Mouse (Mus musculus): ENCODE measurements around the gene Tardbp. TPM values are rescaled to one million over a fixed set of nuclear protein-coding genes. Genes with fewer than 3 reads are reported as not detected.

Gene Tardbp
- polyA plus RNA-seq, 1 experiment from 2014 or later: 223 TPM

- no peak for ATAC-seq (ENCODE audit: low read depth)
- no peak overlapping the region for H3K9ac ChIP-seq
- 0 out of 2 replicates have a peak, but pooled peaks cover 5% of the 10 kb centered on the region for H3K27me3 ChIP-seq
- no peaks in the 10 kb centered on the region for H3K9me3 ChIP-seq
- H3K36me3 ChIP-seq: no peaks in the 10 kb centered on the region
- peaks cover 6% of the 10 kb centered on the region for H3K4me1 ChIP-seq (replicated peaks)
- no peak overlapping the region for H3K27ac ChIP-seq (replicated peaks)
- 34% methylated on average over 15 of the region's 15 CpGs for whole genome bisulfite sequencing
- no peak overlapping the region for H3K4me3 ChIP-seq
- no peak overlapping the region for H3K4me2 ChIP-seq
Measured at GRCm38 (mm10) chr4:148656691-148657258, 30.0 kb upstream of the Tardbp start.

- Histone ChIP-seq H3K36me3 (no peaks in the 10 kb centered on the region), H3K9me3 (no peaks in the 10 kb centered on the region), H3K9ac (no peak overlapping the region), H3K27me3 (0 out of 2 replicates have a peak, but pooled peaks cover 5% of the 10 kb centered on the region), H3K4me3 (no peak overlapping the region), H3K4me1 (replicated peaks) (peaks cover 15% of the 10 kb centered on the region), H3K4me2 (no peak overlapping the region), H3K27ac (replicated peaks) (no peak overlapping the region)
- 89% methylated on average over 18 of the region's 18 CpGs for WGBS
- no peak for ATAC-seq (ENCODE audit: low read depth)
Measured at GRCm38 (mm10) chr4:148654701-148655398, 28.0 kb upstream of the Tardbp start.

GRCm38 (mm10) chr4:148651045-148651444 lies 24.2 kb upstream of the Tardbp start:
- WGBS: 20% methylated on average over 9 of the region's 9 CpGs
- Histone ChIP-seq H3K4me2 (no peak overlapping the region), H3K4me3 (no peak overlapping the region), H3K9ac (no peak overlapping the region), H3K4me1 (replicated peaks) (peaks cover 10% of the 10 kb centered on the region; the same call in 1 of the 2 replicates), H3K27me3 (no peaks in the 10 kb centered on the region), H3K36me3 (no peaks in the 10 kb centered on the region), H3K9me3 (no peaks in the 10 kb centered on the region), H3K27ac (replicated peaks) (0 out of 2 replicates have a peak overlapping the region, but pooled peaks have one; percentile 14)
- peak; percentile 81 for ATAC-seq (ENCODE audit: low read depth)

- no peak for ATAC-seq (ENCODE audit: low read depth)
- Histone ChIP-seq H3K27me3 (no peaks in the 10 kb centered on the region), H3K4me2 (no peak overlapping the region), H3K4me1 (replicated peaks) (peaks cover 10% of the 10 kb centered on the region), H3K4me3 (no peak overlapping the region), H3K36me3 (no peaks in the 10 kb centered on the region), H3K27ac (replicated peaks) (no peak overlapping the region), H3K9me3 (no peaks in the 10 kb centered on the region), H3K9ac (no peak overlapping the region)
- WGBS: 67% methylated on average over 3 of the region's 3 CpGs
Measured at GRCm38 (mm10) chr4:148649309-148649708, 22.5 kb upstream of the Tardbp start.

- Histone ChIP-seq H3K36me3 (no peaks in the 10 kb centered on the region), H3K4me2 (no peak overlapping the region), H3K27ac (replicated peaks) (no peak overlapping the region), H3K9me3 (no peaks in the 10 kb centered on the region), H3K4me3 (no peak overlapping the region), H3K27me3 (no peaks in the 10 kb centered on the region), H3K9ac (no peak overlapping the region), H3K4me1 (replicated peaks) (peaks cover 15% of the 10 kb centered on the region)
- 63% methylated on average over 11 of the region's 11 CpGs for WGBS
- no peak for ATAC-seq (ENCODE audit: low read depth)
Measured at GRCm38 (mm10) chr4:148646616-148647015, 19.8 kb upstream of the Tardbp start.

- Histone ChIP-seq H3K4me2 (no peak overlapping the region), H3K9ac (no peak overlapping the region), H3K9me3 (no peaks in the 10 kb centered on the region), H3K27me3 (no peaks in the 10 kb centered on the region), H3K36me3 (no peaks in the 10 kb centered on the region), H3K27ac (replicated peaks) (no peak overlapping the region), H3K4me1 (replicated peaks) (peaks cover 4% of the 10 kb centered on the region; the same call in 1 of the 2 replicates), H3K4me3 (no peak overlapping the region)
- 90% methylated on average over 6 of the region's 6 CpGs for WGBS
- no peak for ATAC-seq (ENCODE audit: low read depth)
Measured at GRCm38 (mm10) chr4:148644926-148645325, 18.1 kb upstream of the Tardbp start.

GRCm38 (mm10) chr4:148644157-148644511 lies 17.3 kb upstream of the Tardbp start:
- Histone ChIP-seq H3K27me3 (no peaks in the 10 kb centered on the region), H3K9me3 (no peaks in the 10 kb centered on the region), H3K9ac (no peak overlapping the region), H3K36me3 (no peaks in the 10 kb centered on the region), H3K4me3 (no peak overlapping the region), H3K4me1 (replicated peaks) (peaks cover 4% of the 10 kb centered on the region; the same call in 1 of the 2 replicates), H3K27ac (replicated peaks) (no peak overlapping the region), H3K4me2 (peak overlapping the region; percentile 35)
- 0 out of 2 replicates have a peak, but pooled peaks have one; percentile 27 for ATAC-seq (ENCODE audit: low read depth)
- 9% methylated on average over 9 of the region's 9 CpGs for WGBS

- H3K4me1 ChIP-seq (replicated peaks): peaks cover 4% of the 10 kb centered on the region; the same call in 1 of the 2 replicates
- no peaks in the 10 kb centered on the region for H3K36me3 ChIP-seq
- H3K9me3 ChIP-seq: no peaks in the 10 kb centered on the region
- H3K27ac ChIP-seq (replicated peaks): no peak within 1 kb of the TSS
- 71% methylated on average over 15 of the region's 15 CpGs for WGBS
- H3K4me2 ChIP-seq: peak within 1 kb of the TSS; percentile 35
- ATAC-seq (ENCODE audit: low read depth): 0 out of 2 replicates have a peak, but pooled peaks have one; percentile 32
- H3K27me3 ChIP-seq: no peaks in the 10 kb centered on the region
- no peak within 1 kb of the TSS for H3K4me3 ChIP-seq
- no peak within 1 kb of the TSS for H3K9ac ChIP-seq
Measured at GRCm38 (mm10) chr4:148643291-148644156, 16.7 kb upstream of the Tardbp start, which contains the start of gene Gm572. Gene Gm572, plus strand, starts transcription at chr4:148643317.

GRCm38 (mm10) chr4:148641121-148641520 lies 14.3 kb upstream of the Tardbp start:
- Histone ChIP-seq H3K9me3 (no peaks in the 10 kb centered on the region), H3K36me3 (no peaks in the 10 kb centered on the region), H3K27me3 (no peaks in the 10 kb centered on the region), H3K4me2 (no peak overlapping the region), H3K4me3 (no peak overlapping the region), H3K9ac (no peak overlapping the region), H3K27ac (replicated peaks) (no peak overlapping the region), H3K4me1 (replicated peaks) (peaks cover 4% of the 10 kb centered on the region; the same call in 1 of the 2 replicates)
- WGBS: 76% methylated on average over 5 of the region's 5 CpGs
- no peak for ATAC-seq (ENCODE audit: low read depth)

- Histone ChIP-seq H3K27ac (replicated peaks) (no peak overlapping the region), H3K27me3 (no peaks in the 10 kb centered on the region), H3K4me3 (no peak overlapping the region), H3K4me1 (replicated peaks) (peaks cover 4% of the 10 kb centered on the region; the same call in 1 of the 2 replicates), H3K9ac (no peak overlapping the region), H3K9me3 (no peaks in the 10 kb centered on the region), H3K4me2 (no peak overlapping the region), H3K36me3 (no peaks in the 10 kb centered on the region)
- ATAC-seq (ENCODE audit: low read depth): no peak
- WGBS: 83% methylated on average over 2 of the region's 2 CpGs
Measured at GRCm38 (mm10) chr4:148639455-148639854, 12.6 kb upstream of the Tardbp start.

- WGBS: 61% methylated on average over 9 of the region's 9 CpGs
- Histone ChIP-seq H3K27ac (replicated peaks) (no peak overlapping the region), H3K4me2 (no peak overlapping the region), H3K4me3 (no peak overlapping the region), H3K9me3 (no peaks in the 10 kb centered on the region), H3K4me1 (replicated peaks) (no peaks in the 10 kb centered on the region), H3K9ac (no peak overlapping the region), H3K36me3 (no peaks in the 10 kb centered on the region), H3K27me3 (no peaks in the 10 kb centered on the region)
- no peak for ATAC-seq (ENCODE audit: low read depth)
Measured at GRCm38 (mm10) chr4:148638302-148638701, 11.5 kb upstream of the Tardbp start.

- H3K9me3 ChIP-seq: no peaks in the 10 kb centered on the region
- no peaks in the 10 kb centered on the region for H3K36me3 ChIP-seq
- no peaks in the 10 kb centered on the region for H3K27me3 ChIP-seq
- WGBS: 67% methylated on average over 2 of the region's 2 CpGs
- ATAC-seq (ENCODE audit: low read depth): no peak
- H3K27ac ChIP-seq (replicated peaks): no peak overlapping the region
- no peak overlapping the region for H3K9ac ChIP-seq
- H3K4me3 ChIP-seq: no peak overlapping the region
- H3K4me1 ChIP-seq (replicated peaks): no peaks in the 10 kb centered on the region
- H3K4me2 ChIP-seq: no peak overlapping the region
Measured at GRCm38 (mm10) chr4:148635309-148635708, 8.5 kb upstream of the Tardbp start.

Data from neural tube, embryonic 13.5 days (tissue).